Mouse (Mus musculus): Measurements from ENCODE around the gene Atxn10. TPM values are rescaled to one million over a fixed set of nuclear protein-coding genes. Genes with fewer than 3 reads are reported as not detected.
A peak's percentile ranks its signal among the peaks of the same experiment; 100 is the strongest.
"Not testable (repeated sequence)": the region's sequence is repeated elsewhere in the genome, so short reads cannot be mapped to it uniquely, and the experiment has no call there.

Atxn10 gene
- total RNA-seq, 1 experiment from 2014 or later, result 37.0 TPM

- ATAC-seq (replicated peaks; ENCODE audit: insufficient number of reproducible peaks, low FRiP score, low TSS enrichment, poor library complexity, severe bottlenecking), result no peak
These were observed 6.9 kb upstream of the Atxn10 start for GRCm38 (mm10) chr15:85329096-85329495.

DNA sequence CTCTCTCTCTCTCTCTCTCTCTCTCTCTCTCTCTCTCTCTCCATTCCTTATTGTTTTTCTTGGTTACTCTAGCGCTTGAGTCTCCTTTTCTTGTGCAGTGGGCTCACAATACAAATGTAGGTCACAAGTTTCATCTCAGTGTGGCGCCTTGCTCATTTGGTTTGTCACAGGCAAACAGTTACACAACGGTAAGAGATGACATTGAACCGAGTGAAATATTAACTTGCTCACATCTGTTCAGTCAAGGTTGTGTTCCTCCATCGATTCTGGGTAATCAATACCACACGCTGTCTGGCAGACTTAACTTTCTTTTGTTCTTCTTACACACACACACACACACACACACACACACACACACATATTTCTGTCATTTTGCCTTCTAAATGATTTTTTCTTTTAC is 6.0 kb upstream of the Atxn10 start:
- no peak for ATAC-seq (replicated peaks; ENCODE audit: insufficient number of reproducible peaks, low FRiP score, low TSS enrichment, poor library complexity, severe bottlenecking)

DNA sequence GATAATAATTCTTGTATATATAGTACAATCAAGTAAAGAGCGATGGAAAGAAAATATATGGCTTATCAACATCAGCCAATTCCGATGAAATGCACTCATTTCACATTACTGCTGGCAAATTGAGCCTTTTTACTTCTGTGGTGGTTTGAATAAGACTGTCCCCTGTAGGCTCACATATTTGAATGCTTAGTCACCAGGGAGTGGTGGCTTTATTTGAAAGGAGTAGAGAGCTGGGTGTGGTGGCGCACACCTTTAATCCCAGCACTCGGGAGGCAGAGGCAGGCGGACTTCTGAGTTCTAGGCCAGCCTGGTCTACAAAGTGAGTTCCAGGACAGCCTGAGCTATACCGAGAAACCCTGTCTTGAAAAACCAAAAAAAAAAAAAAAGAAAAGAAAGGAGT is 2.5 kb upstream of the Atxn10 start:
- not testable (repeated sequence) for ATAC-seq (replicated peaks; ENCODE audit: insufficient number of reproducible peaks, low FRiP score, low TSS enrichment, poor library complexity, severe bottlenecking)

GRCm38 (mm10) chr15:85334234-85334633 is 1.8 kb upstream of the Atxn10 start:
- no peak for ATAC-seq (replicated peaks; ENCODE audit: insufficient number of reproducible peaks, low FRiP score, low TSS enrichment, poor library complexity, severe bottlenecking)

- ATAC-seq (replicated peaks; ENCODE audit: insufficient number of reproducible peaks, low FRiP score, low TSS enrichment, poor library complexity, severe bottlenecking), result peak; percentile 84
These were observed 401 bp downstream of the Atxn10 start for GRCm38 (mm10) chr15:85336301-85336991.

- 0 out of 2 replicates have a peak, but pooled peaks have one; percentile 3 for ATAC-seq (replicated peaks; ENCODE audit: insufficient number of reproducible peaks, low FRiP score, low TSS enrichment, poor library complexity, severe bottlenecking)
These were observed 1.2 kb downstream of the Atxn10 start for GRCm38 (mm10) chr15:85337219-85337618.

DNA sequence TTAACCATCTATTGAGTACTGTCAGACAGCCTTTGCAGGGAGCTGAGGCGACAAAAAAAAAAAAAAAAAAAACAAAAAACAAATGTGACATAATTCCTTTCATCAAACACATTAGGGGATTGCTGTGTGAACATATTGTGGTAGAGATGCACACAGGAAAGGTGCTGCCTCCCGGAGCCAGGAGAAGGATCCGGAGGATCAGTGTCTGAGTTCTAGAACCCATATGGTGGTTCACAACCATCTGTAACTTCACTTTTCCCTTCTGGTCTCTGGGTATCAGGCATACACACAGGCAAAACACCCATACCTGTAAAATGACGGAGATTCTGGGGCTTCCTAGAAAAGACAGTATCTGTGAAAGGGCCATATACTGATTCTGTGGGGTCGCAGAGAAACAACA is 1.9 kb downstream of the Atxn10 start:
- no peak for ATAC-seq (replicated peaks; ENCODE audit: insufficient number of reproducible peaks, low FRiP score, low TSS enrichment, poor library complexity, severe bottlenecking)

- no peak for ATAC-seq (replicated peaks; ENCODE audit: insufficient number of reproducible peaks, low FRiP score, low TSS enrichment, poor library complexity, severe bottlenecking)
These were observed 6.2 kb downstream of the Atxn10 start for GRCm38 (mm10) chr15:85342246-85342645.

GRCm38 (mm10) chr15:85344673-85345072 is 8.6 kb downstream of the Atxn10 start:
- no peak for ATAC-seq (replicated peaks; ENCODE audit: insufficient number of reproducible peaks, low FRiP score, low TSS enrichment, poor library complexity, severe bottlenecking)

- no peak for ATAC-seq (replicated peaks; ENCODE audit: insufficient number of reproducible peaks, low FRiP score, low TSS enrichment, poor library complexity, severe bottlenecking)
These were observed 11.1 kb downstream of the Atxn10 start for GRCm38 (mm10) chr15:85347058-85347700.

DNA sequence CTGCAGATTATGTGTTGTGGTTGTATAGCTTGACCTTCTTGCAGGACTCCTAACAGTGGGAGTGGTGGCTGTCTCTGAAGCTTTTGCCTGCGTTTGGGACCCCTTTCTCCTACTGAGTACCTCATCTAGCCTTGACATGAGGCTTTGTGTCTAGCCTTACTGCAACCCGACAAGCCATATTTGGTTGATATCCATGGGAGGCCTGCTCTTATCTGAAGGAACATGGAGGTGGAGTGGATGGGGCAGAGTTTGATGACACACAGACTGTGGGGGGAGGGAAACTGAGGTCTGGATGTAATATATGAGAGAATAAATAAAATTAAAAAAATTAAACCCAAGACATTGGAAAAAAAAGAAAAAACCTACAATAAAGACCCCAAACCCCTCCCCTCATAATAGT is 14.1 kb downstream of the Atxn10 start:
- no peak for ATAC-seq (replicated peaks; ENCODE audit: insufficient number of reproducible peaks, low FRiP score, low TSS enrichment, poor library complexity, severe bottlenecking)

DNA sequence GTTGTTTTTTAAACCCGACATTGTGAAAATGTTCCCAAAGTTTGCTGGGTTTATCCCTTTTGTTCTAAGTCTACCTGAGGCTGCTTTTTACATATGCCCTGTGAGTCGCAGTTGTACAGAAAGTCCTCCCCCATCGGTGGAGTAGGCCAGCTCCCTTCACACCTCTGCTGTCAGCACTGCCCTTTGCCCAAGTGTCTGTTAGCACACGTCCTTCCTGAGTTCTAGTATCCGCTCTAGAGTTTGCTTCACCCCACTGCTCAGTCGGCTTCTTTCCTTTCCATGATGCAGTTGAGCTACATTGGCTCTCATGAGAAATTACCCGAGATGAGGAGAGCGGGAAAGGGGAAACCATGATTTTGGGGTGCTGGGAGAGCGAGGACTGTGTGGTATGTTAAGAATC is 18.0 kb downstream of the Atxn10 start:
- no peak for ATAC-seq (replicated peaks; ENCODE audit: insufficient number of reproducible peaks, low FRiP score, low TSS enrichment, poor library complexity, severe bottlenecking)

DNA sequence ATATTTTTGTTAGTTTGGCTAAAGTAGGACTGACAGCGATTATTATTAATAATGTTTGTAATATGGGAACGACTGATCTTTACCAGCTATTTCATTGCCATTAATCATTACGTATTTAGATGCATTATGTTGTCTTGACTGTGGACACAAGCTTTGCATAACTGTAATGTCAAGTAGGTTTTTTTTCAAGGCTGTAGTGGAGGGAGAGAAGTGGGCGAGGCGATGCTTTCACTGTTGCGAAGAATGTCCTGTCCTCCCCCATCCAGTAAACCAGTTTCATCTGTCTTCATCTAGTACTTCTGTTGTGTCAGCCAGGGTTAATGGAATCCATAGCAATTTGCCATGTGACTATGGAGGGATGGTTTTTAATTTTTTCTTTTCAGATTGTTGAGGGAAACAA is 20.1 kb downstream of the Atxn10 start:
- ATAC-seq (replicated peaks; ENCODE audit: insufficient number of reproducible peaks, low FRiP score, low TSS enrichment, poor library complexity, severe bottlenecking), result no peak

DNA sequence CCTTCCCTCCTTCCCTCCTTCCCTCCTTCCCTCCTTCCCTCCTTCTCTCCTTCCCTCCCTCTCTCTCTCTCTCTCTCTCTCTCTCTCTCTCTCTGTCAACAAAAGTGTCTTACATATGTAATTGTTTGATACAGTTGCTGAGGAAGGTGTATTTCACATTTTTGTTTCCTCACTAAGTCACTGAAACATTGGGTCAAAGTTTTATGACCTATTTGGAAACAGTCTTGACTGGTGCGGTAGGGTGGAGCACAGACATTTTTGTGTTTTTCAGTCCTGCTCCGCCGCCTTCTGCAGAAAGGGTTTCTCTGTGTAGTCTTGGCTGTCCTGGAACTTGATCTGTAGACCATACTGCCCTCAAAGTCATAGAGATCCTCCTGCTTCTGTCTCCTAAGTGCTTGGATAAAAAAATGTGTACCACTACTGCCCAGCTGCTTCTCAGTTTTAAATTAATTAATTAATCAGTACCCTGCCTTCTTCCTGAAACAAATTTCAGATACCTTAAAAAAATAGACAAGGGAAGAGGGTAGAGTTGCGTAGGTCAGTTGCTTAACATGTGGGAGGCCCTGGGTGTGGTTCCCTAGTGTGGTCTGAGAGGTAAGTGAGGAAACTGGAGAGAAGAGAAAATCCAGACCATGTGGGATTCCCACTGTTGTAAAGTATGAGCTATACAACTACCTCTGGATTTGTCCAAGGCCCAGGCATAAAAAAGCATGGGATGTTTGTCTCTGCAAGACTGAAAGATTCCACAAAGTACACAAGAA is 21.6 kb downstream of the Atxn10 start:
- ATAC-seq (replicated peaks; ENCODE audit: insufficient number of reproducible peaks, low FRiP score, low TSS enrichment, poor library complexity, severe bottlenecking), result peak; percentile 76

DNA sequence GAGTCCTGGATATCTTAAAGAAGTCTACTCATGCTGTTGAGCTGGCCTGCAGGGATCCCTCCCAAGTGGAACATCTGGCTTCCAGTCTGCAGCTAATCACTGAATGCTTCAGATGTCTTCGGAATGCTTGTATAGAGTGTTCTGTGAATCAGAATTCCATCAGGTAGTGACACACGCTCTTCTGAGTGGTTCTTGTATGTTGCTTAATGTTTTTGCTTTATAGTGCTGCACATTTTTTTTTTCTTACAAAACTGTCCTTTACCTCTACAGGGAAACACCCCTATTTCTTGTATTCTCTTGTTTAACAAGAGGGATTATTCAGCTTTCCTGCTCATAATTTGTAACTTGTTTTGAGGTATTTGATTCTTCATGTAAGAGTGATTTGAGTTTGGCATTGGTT is 23.4 kb downstream of the Atxn10 start:
- no peak for ATAC-seq (replicated peaks; ENCODE audit: insufficient number of reproducible peaks, low FRiP score, low TSS enrichment, poor library complexity, severe bottlenecking)

GRCm38 (mm10) chr15:85359901-85360300 is 23.9 kb downstream of the Atxn10 start:
- ATAC-seq (replicated peaks; ENCODE audit: insufficient number of reproducible peaks, low FRiP score, low TSS enrichment, poor library complexity, severe bottlenecking), result no peak

- ATAC-seq (replicated peaks; ENCODE audit: insufficient number of reproducible peaks, low FRiP score, low TSS enrichment, poor library complexity, severe bottlenecking), result no peak
These were observed 28.3 kb downstream of the Atxn10 start for GRCm38 (mm10) chr15:85364366-85364765.

DNA sequence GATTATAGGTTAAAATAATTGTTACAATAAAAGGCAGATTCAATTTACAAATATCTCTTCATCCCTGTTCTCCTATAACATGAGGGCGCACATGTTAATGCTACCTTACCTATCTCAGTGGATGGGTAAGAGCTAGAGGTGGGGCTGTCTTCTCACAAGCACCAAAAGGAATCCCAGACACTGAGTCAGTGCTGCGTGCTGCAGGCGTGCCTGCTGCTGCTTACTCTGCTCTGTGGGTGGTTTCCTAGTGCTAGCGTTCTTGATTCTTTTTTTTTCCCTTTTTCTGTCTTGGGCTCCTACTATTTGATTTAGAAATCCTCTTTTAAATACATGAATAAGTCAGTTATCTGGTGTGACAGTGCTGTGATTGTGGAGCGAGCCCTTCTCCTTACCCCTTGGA is 30.9 kb downstream of the Atxn10 start:
- no peak for ATAC-seq (replicated peaks; ENCODE audit: insufficient number of reproducible peaks, low FRiP score, low TSS enrichment, poor library complexity, severe bottlenecking)

GRCm38 (mm10) chr15:85369765-85370164 is 33.7 kb downstream of the Atxn10 start:
- ATAC-seq (replicated peaks; ENCODE audit: insufficient number of reproducible peaks, low FRiP score, low TSS enrichment, poor library complexity, severe bottlenecking), result no peak

DNA sequence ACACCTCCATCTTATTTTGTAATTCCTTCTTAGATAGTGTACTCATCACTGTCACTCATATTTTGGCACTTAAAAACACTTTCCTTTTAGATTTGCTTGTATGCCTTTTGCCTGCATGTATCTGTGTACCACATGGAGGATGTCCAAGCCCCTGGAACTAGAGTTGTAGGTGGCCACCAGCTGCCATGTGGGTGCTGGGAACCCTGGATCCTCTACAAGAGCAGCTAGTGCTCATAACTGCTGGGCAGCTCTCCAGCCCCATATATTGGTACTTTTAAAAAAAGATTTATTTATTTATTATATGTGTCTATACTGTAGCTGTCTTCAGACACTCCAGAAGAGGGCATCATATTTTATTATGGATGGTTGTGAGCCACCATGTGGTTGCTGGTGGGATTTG is 37.1 kb downstream of the Atxn10 start:
- no peak for ATAC-seq (replicated peaks; ENCODE audit: insufficient number of reproducible peaks, low FRiP score, low TSS enrichment, poor library complexity, severe bottlenecking)

Measured in monocyte, adult 5-6 weeks (primary cell).